Mouse (Mus musculus) C2C12 (cell line): ENCODE measurements around the gene Prnp. TPM values are rescaled to one million over a fixed set of nuclear protein-coding genes. Genes with fewer than 3 reads are reported as not detected.

ENCODE experiments used
- H3K27me3 ChIP-seq: one replicate; pipeline ENCODE4 v1.6.1; 2011; ENCODE audit not compliant: control insufficient read depth, insufficient read depth, insufficient read length
- H3K36me3 ChIP-seq: one replicate; pipeline ENCODE4 v1.6.1; 2011; ENCODE audit not compliant: control insufficient read depth, insufficient read depth
- H3K4me3 ChIP-seq: one replicate; pipeline ENCODE4 v1.5.1; 2011; ENCODE audit warnings: mild to moderate bottlenecking, control low read depth; ENCODE audit not compliant: poor library complexity, insufficient read depth, severe bottlenecking
- H3K79me2 ChIP-seq: one replicate; pipeline ENCODE4 v1.6.1; 2011; ENCODE audit not compliant: control insufficient read depth, insufficient read depth
- H3K79me3 ChIP-seq: one replicate; pipeline ENCODE4 v1.6.1; 2011; ENCODE audit warnings: low read depth, control low read depth
- H3ac ChIP-seq: one replicate; pipeline ENCODE3; 2011; ENCODE audit warnings: low read depth; ENCODE audit not compliant: control insufficient read depth, insufficient read length
- CEBPB ChIP-seq: IDR thresholded peaks from one replicate; pipeline ENCODE4 v1.6.1; 2011; ENCODE audit warnings: low read depth, mild to moderate bottlenecking, control low read depth, moderate library complexity
- CTCF ChIP-seq: IDR thresholded peaks from one replicate; pipeline ENCODE4 v1.5.1; 2011; ENCODE audit not compliant: control insufficient read depth, insufficient read depth, insufficient read length
- FOSL1 ChIP-seq: IDR thresholded peaks from one replicate; pipeline ENCODE4 v1.8.0; 2011; ENCODE audit warnings: mild to moderate bottlenecking, low read length; ENCODE audit not compliant: poor library complexity, insufficient read depth, severe bottlenecking
- MAX ChIP-seq: IDR thresholded peaks from one replicate; pipeline ENCODE4 v1.6.1; 2011; ENCODE audit warnings: mild to moderate bottlenecking, control low read depth
- MYOD1 ChIP-seq: IDR thresholded peaks from one replicate; pipeline ENCODE4 v1.6.1; 2011; ENCODE audit warnings: low read depth; ENCODE audit not compliant: control insufficient read depth, insufficient read length
- MYOG ChIP-seq: IDR thresholded peaks from one replicate; pipeline ENCODE4 v1.6.1; 2011; ENCODE audit not compliant: control insufficient read depth, insufficient read length; ENCODE audit errors: extremely low read depth
- USF1 ChIP-seq: IDR thresholded peaks from one replicate; pipeline ENCODE4 v1.6.1; 2011; ENCODE audit warnings: low read depth, mild to moderate bottlenecking, control low read depth, moderate library complexity
- long read RNA-seq, 2 experiments: library from polyadenylated mRNA; unstranded; transcript quantifications; one replicate each; pipeline ENCODE4 v2.0.0; 2019 to 2020
- polyA plus RNA-seq: library from polyadenylated mRNA; unstranded; fragments of >200 nt; fragmentation: generic; extraction: Trizol; gene quantifications from one replicate; pipeline ENCODE4 v1.2.1, GENCODE M21; 2012; ENCODE audit warnings: missing spikeins

The Prnp gene
- polyA plus RNA-seq = 50.1 TPM
- long read RNA-seq, experiment 1, transcript Prnp-201 (3 exons, 2,184 nt) = major isoform, 103 of 135 reads
- long read RNA-seq, experiment 1, partial matches to known transcripts = 27 of 135 reads
- long read RNA-seq, experiment 1, other reads (novel, unspliced or antisense) = 5 of 135 reads
- long read RNA-seq, experiment 2, transcript Prnp-201 (3 exons, 2,184 nt) = major isoform, 372 of 423 reads
- long read RNA-seq, experiment 2, partial matches to known transcripts = 30 of 423 reads
- long read RNA-seq, experiment 2, other reads (novel, unspliced or antisense) = 21 of 423 reads

DNA sequence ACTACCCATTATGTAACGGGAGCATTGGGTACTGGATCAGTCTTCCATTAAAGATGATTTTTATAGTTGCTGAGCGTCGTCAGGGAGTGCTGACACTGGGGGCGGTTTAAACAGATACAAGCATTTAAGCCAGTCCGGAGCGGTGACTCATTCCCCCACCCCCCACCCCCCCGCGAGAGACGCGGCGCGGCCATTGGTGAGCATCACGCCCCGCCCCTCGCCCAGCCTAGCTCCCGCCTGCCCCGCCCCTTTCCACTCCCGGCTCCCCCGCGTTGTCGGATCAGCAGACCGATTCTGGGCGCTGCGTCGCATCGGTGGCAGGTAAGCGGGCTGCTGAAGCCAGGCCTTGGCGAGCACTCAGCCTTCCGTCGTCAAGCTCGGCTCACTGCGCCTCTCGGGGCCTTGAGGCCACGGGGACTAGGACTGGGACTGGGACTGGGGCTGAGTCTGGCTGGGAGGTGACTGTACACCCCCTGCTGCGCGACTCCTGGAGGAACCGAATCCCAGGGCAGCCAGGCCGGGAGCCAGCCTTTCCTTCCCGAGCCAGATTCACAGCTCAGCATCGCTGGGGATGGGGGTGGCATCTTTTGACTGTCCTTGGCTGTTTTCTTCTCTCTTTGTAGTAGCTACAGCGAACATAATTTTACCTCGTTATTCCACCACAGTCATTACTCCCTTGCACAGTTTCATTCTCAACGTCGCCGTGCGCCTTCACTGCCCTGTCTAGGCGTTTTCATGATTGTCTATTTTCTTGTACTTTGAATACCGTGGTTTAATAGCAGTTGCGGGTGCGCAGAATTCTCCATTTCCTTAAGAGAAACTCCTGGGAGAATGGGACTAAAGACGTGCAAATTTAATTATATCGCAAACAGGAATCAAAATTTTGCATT lies at the start of gene Prnp, which contains the start of gene Prn:
TSS of gene Prnp (plus strand) at position 246 of the 890 bp plus-strand sequence.
TSS of gene Prn (plus strand) at position 275 of the 890 bp plus-strand sequence.
- Histone ChIP-seq H3K79me2 (peaks cover 50% of the 10 kb centered on the region), H3K36me3 (peaks cover 32% of the 10 kb centered on the region), H3K4me3 (peak within 1 kb of the TSS; percentile 69), H3K79me3 (peaks cover 26% of the 10 kb centered on the region), H3ac (peak within 1 kb of the TSS; percentile 85), H3K27me3 (no peaks in the 10 kb centered on the region)
- no peak for TF ChIP-seq CTCF
- no peak for TF ChIP-seq FOSL1
- TF ChIP-seq CEBPB = no peak
- no peak for TF ChIP-seq MAX
- TF ChIP-seq MYOD1 = no peak
- no peak for TF ChIP-seq MYOG
- TF ChIP-seq USF1 = no peak

DNA sequence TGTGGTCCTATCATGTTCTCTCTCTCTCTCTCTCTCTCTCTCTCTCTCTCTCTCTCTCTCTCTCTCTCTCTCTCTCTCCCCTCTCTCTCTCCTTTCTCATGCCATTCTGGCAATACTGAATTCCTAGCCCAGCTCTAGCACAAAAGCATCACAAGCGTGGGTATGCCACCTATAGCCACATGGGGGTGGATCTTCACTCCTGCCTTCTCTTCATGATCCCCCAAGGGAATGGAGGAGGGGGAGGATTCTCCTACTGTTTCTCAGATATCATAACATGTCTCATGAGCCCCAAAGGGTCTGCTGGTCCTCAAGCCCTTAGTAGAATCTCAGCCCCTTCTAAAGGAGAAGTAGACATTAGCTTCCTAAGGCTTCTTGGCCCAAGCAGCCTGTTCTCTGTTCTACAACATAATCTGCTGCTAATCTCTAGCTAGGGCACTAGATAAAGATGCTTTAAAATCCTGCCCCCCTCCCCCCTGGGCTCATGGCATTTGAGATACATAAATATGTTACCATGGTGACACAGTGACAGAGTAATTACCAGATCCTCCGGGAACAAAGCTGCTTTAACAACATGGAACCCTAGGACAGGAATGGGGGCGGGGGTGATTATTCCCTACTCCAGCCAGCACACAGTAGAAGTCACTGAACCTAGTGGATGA lies 47.0 kb upstream of the Prnp start:
- H3K4me3 ChIP-seq = no peak overlapping the region
- no peaks in the 10 kb centered on the region for H3K27me3 ChIP-seq
- no peak overlapping the region for H3ac ChIP-seq
- no peaks in the 10 kb centered on the region for H3K79me2 ChIP-seq
- TF ChIP-seq MAX = no peak
- TF ChIP-seq FOSL1 = no peak
- TF ChIP-seq MYOG = no peak
- TF ChIP-seq MYOD1 = no peak
- TF ChIP-seq CTCF = no peak
- TF ChIP-seq CEBPB = no peak
- no peak for TF ChIP-seq USF1
- no peaks in the 10 kb centered on the region for H3K79me3 ChIP-seq
- H3K36me3 ChIP-seq = no peaks in the 10 kb centered on the region

DNA sequence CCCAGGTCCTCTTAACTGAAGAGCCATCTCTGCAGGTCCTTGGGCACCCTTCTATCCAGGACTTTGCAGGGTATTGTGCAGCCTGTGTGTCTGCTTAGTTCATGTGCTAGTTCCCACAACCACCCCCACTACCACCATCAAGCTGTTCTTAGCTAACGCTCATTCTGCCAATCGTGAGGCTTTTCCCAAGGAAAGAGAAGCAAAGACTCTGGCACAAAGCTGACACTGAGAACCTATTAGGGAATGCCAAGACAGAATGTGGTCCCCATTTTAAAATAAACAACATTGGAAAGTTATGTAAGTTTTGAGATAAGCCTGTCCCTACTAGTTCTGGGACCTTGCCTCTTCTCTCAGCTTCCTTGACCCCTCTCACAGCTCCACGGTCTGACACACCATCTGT lies 46.3 kb upstream of the Prnp start:
- no peak overlapping the region for H3ac ChIP-seq
- no peak overlapping the region for H3K4me3 ChIP-seq
- TF ChIP-seq MYOD1 = no peak
- no peak for TF ChIP-seq MAX
- no peak for TF ChIP-seq USF1
- no peak for TF ChIP-seq CTCF
- no peak for TF ChIP-seq CEBPB
- no peaks in the 10 kb centered on the region for H3K36me3 ChIP-seq
- H3K27me3 ChIP-seq = no peaks in the 10 kb centered on the region
- no peaks in the 10 kb centered on the region for H3K79me3 ChIP-seq
- H3K79me2 ChIP-seq = no peaks in the 10 kb centered on the region

DNA sequence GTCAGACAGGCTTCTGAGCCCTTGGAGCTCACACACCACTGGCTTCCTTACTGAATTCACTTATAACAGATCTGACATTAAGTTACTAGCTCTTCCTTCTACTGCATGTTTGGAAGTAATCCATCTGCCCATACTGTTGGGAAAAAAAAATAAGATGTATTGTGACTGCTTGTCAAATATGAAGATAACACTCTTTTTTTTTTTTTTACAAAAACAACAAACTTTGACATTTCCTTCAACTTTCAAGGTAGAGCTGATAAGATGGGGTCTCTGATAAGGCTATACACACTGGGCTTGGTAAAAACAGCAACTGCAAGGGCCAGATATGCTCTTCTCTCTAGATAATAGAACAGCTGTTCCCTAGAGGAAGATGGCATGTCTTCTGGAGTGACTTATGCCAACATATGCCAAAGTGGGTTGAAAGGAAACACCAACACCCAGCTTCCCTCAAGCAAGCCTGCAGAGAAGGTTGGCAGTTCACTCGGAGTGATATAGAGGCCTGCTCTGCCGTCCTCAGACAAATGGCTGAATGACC lies 45.4 kb upstream of the Prnp start:
- Histone ChIP-seq H3K27me3 (no peaks in the 10 kb centered on the region), H3K79me3 (no peaks in the 10 kb centered on the region), H3K36me3 (no peaks in the 10 kb centered on the region), H3ac (no peak overlapping the region), H3K4me3 (no peak overlapping the region), H3K79me2 (no peaks in the 10 kb centered on the region)
- no peak for TF ChIP-seq MYOG
- no peak for TF ChIP-seq CTCF
- TF ChIP-seq USF1 = no peak
- TF ChIP-seq CEBPB = no peak
- TF ChIP-seq MYOD1 = no peak
- TF ChIP-seq FOSL1 = no peak
- no peak for TF ChIP-seq MAX

DNA sequence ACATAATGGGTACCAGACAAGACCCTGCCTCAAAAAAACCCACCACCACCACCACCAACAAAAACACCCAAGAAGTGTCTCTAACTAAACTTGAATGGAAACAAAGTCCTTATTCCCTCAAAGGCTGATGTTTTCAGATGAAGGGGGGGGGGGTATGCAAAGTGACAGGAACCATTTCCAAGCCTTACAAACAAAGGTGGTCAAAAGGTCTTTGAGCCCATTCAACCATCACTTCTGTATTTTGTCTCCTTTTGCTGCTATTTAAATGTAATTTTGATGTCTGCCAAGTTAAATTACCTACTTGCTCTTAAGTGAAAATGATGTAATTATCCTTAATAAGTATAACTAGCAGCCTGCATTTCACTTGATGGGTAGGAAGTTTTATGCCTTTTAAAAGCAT lies 43.1 kb upstream of the Prnp start:
- TF ChIP-seq CTCF = no peak
- TF ChIP-seq MYOD1 = no peak
- no peak for TF ChIP-seq MYOG
- TF ChIP-seq CEBPB = no peak
- no peak for TF ChIP-seq USF1
- TF ChIP-seq FOSL1 = no peak
- no peak for TF ChIP-seq MAX

More for the DNA sequence above, 43.1 kb upstream of the Prnp start:
- H3K4me3 ChIP-seq = no peak overlapping the region
- no peaks in the 10 kb centered on the region for H3K36me3 ChIP-seq
- H3K27me3 ChIP-seq = no peaks in the 10 kb centered on the region
- no peaks in the 10 kb centered on the region for H3K79me3 ChIP-seq
- no peak overlapping the region for H3ac ChIP-seq
- H3K79me2 ChIP-seq = no peaks in the 10 kb centered on the region
